ENCODE assay signal across 8 mouse cellular contexts in genomic region chr6:29853213-29853899, GRCm38 (mm10).
DNase-seq lines count a peak whose midpoint lies in the region; ATAC-seq lines count a peak whose summit lies in the region.

No protein-coding gene starts in this region.

- H3K9ac ChIP-seq in hindbrain, embryonic 11.5 days (ENCODE audit: low read depth, low read length), result peak overlapping the region; percentile 49; the same call in 1 of the 2 replicates
- H3K9ac ChIP-seq in lung, embryonic 16.5 days (ENCODE audit: low read length), result peak overlapping the region; percentile 59

- DNase-seq in Muller cell, postnatal 12 days (ENCODE audit: inconsistent ontology term), result peak; percentile 71
- peak; percentile 76 for DNase-seq in cerebellum, adult 9-10 months
- peak; percentile 49 to 93 for DNase-seq in frontal cortex, adult 2 months (ENCODE audit: extremely low spot score in 1 of 2, low spot score in 1 of 2)
- DNase-seq in hindbrain, embryonic 11.5 days (ENCODE audit: low spot score), result peak; percentile 89
- DNase-seq in layer of hippocampus, adult 9-11 months, result peak; percentile 28
- peak; percentile 80 for DNase-seq in retina, postnatal 1 day
- DNase-seq in thymus, postnatal 4 days, result peak; percentile 87

- no peaks in the 10 kb centered on the region for H3K27me3 ChIP-seq in hindbrain, embryonic 11.5 days (ENCODE audit: control insufficient read depth, insufficient read depth, low read length)
- H3K27me3 ChIP-seq in lung, embryonic 16.5 days (ENCODE audit: control insufficient read depth, insufficient read depth, low read depth, low read length), result no peaks in the 10 kb centered on the region

- no peak overlapping the region for H3K4me3 ChIP-seq in hindbrain, embryonic 11.5 days (ENCODE audit: low read depth, low read length)
- H3K4me3 ChIP-seq in lung, embryonic 16.5 days (ENCODE audit: low read length), result peak overlapping the region; percentile 36

- no peaks in the 10 kb centered on the region for H3K4me1 ChIP-seq in hindbrain, embryonic 11.5 days (replicated peaks; ENCODE audit: control insufficient read depth, insufficient read depth, low read length)
- H3K4me1 ChIP-seq in lung, embryonic 16.5 days (replicated peaks; ENCODE audit: control insufficient read depth, insufficient read depth, low read length), result peaks cover 5% of the 10 kb centered on the region; the same call in 1 of the 2 replicates

- H3K36me3 ChIP-seq in hindbrain, embryonic 11.5 days (ENCODE audit: control insufficient read depth, insufficient read depth, low read length), result no peaks in the 10 kb centered on the region
- H3K36me3 ChIP-seq in lung, embryonic 16.5 days (ENCODE audit: control insufficient read depth, insufficient read depth, low read length), result no peaks in the 10 kb centered on the region

- peak; percentile 61 for ATAC-seq in hindbrain, embryonic 11.5 days (ENCODE audit: low FRiP score)
- ATAC-seq in lung, embryonic 16.5 days (ENCODE audit: low read depth), result peak; percentile 65; the same call in 1 of the 2 replicates

- H3K9me3 ChIP-seq in hindbrain, embryonic 11.5 days (ENCODE audit: control insufficient read depth, low read length), result no peaks in the 10 kb centered on the region
- H3K9me3 ChIP-seq in lung, embryonic 16.5 days (ENCODE audit: control insufficient read depth, low read length), result no peaks in the 10 kb centered on the region

- 44% methylated on average over 12 of the region's 12 CpGs for WGBS in hindbrain, embryonic 11.5 days
- WGBS in lung, embryonic 16.5 days, result 14% methylated on average over 12 of the region's 12 CpGs

- H3K27ac ChIP-seq in hindbrain, embryonic 11.5 days (ENCODE audit: low read depth, low read length), result no peak overlapping the region
- H3K27ac ChIP-seq in lung, embryonic 16.5 days (ENCODE audit: low read length), result no peak overlapping the region

- no peak overlapping the region for H3K4me2 ChIP-seq in hindbrain, embryonic 11.5 days (replicated peaks; ENCODE audit: low read depth, low read length)
- H3K4me2 ChIP-seq in lung, embryonic 16.5 days (ENCODE audit: low read depth, low read length), result peak overlapping the region; percentile 69

Comparison
In these comparisons a context has a peak if more than half of its experiments do, and no peak if none do; other contexts are left out.
1. DNase-seq: peak in every context shown above with its lines; median percentile 89 in hindbrain, embryonic 11.5 days; 87 in thymus, postnatal 4 days; 80 in retina, postnatal 1 day; 76 in cerebellum, adult 9-10 months; 71 in Muller cell, postnatal 12 days; 71 in frontal cortex, adult 2 months; 28 in layer of hippocampus, adult 9-11 months.